Mouse (Mus musculus) kidney, embryonic 15.5 days (tissue): Measurements from ENCODE around the gene Slc7a5. TPM values are rescaled to one million over a fixed set of nuclear protein-coding genes. Genes with fewer than 3 reads are reported as not detected.
A peak's percentile ranks its signal among the peaks of the same experiment; 100 is the strongest.

Experiments used
- ATAC-seq: fragments of 200-750 bp; cut with Nextera tagmentation; replicated peaks from 2 replicates; pipeline ENCODE4 v1.8.0; 2017; ENCODE audit warnings: moderate TSS enrichment; ENCODE audit not compliant: low FRiP score
- H3K27ac ChIP-seq: fragments of 300-500 bp; sonication (generic); 2 replicates; pipeline ENCODE4 v1.5.1; 2015; ENCODE audit warnings: mild to moderate bottlenecking, inconsistent platforms
- H3K27me3 ChIP-seq: fragments of 300-500 bp; sonication (generic); 2 replicates; pipeline ENCODE4 v1.6.1; 2015; ENCODE audit warnings: inconsistent platforms
- H3K36me3 ChIP-seq: fragments of 300-500 bp; sonication (generic); 2 replicates; pipeline ENCODE4 v1.6.1; 2015; ENCODE audit warnings: inconsistent platforms
- H3K4me1 ChIP-seq: fragments of 300-500 bp; sonication (generic); 2 replicates; pipeline ENCODE4 v1.6.1; 2015; ENCODE audit warnings: inconsistent platforms
- H3K4me2 ChIP-seq: fragments of 300-500 bp; sonication (generic); 2 replicates; pipeline ENCODE4 v1.6.1; 2015; ENCODE audit warnings: moderate library complexity, mild to moderate bottlenecking, inconsistent platforms
- H3K4me3 ChIP-seq: fragments of 300-500 bp; sonication (generic); replicated peaks from 2 replicates; pipeline ENCODE4 v1.5.1; 2015; ENCODE audit warnings: mild to moderate bottlenecking, inconsistent platforms
- H3K9ac ChIP-seq: fragments of 300-500 bp; sonication (generic); 2 replicates; pipeline ENCODE4 v1.6.1; 2015; ENCODE audit warnings: mild to moderate bottlenecking, inconsistent platforms
- H3K9me3 ChIP-seq: fragments of 300-500 bp; sonication (generic); replicated peaks from 2 replicates; pipeline ENCODE4 v1.6.1; 2016; ENCODE audit warnings: inconsistent platforms
- WGBS: fragments of 180-500 bp; shearing (Covaris S2); methylation state at CpG from one replicate; pipeline ENCODE4 v1.1.7; 2015; ENCODE audit warnings: mixed read lengths; 5-methylcytosine and 5-hydroxymethylcytosine counted together
- polyA plus RNA-seq: library from polyadenylated mRNA; unstranded; fragments of >200 nt; fragmentation: Nextera tagmentation; extraction: Ambion mirVana; gene quantifications from 2 replicates; pipeline ENCODE4 v1.2.1, GENCODE M21; 2015

Slc7a5 gene
- polyA plus RNA-seq, 1 experiment from 2014 or later = 19.3 TPM

DNA sequence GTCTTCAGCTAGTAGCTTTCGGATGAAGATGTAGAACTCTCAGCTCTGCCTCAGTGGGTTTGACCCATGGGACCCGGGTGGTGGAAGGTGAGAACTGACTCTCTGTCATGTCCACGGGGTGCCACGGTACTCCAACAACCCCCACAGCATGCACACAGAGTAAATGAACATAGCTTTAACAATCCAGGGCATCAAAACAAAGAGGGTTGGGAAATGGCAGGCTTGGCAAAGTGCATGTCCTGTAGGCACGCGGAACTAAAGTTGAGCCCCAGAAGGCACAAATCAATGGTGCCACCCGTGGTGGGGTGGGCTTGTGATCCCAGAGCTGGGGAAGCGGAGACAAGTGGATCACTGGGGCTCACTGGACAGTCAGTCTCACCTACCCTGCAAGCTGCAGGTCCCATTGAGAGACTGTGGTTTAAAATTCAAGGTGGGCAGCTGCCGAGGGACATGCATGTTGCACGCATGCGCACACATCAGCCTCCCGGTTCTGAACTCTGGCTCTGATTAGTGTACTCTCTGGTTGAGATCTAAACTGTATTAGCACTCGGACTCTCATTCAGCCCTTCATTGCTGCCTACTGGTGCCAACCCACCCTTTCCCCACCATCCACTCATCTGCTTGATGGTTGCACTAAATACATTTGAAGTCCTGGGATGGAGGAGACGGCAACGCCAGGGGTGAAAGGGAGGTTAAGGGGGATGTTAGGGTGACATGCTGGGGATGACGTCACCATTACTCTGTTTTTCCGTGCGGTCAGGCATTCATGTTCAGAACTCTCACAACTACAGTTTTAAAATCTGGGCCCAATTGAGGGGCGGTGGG, 41.0 kb upstream of the Slc7a5 start:
- Histone ChIP-seq H3K9ac (peak overlapping the region; percentile 53), H3K36me3 (peaks cover 9% of the 10 kb centered on the region), H3K9me3 (no peaks in the 10 kb centered on the region), H3K27me3 (no peaks in the 10 kb centered on the region), H3K4me1 (peaks cover 52% of the 10 kb centered on the region), H3K4me3 (peak overlapping the region; percentile 43), H3K4me2 (peak overlapping the region; percentile 75), H3K27ac (peak overlapping the region; percentile 95)
- ATAC-seq = no peak
- 58% methylated on average over 19 of the region's 19 CpGs for WGBS

DNA sequence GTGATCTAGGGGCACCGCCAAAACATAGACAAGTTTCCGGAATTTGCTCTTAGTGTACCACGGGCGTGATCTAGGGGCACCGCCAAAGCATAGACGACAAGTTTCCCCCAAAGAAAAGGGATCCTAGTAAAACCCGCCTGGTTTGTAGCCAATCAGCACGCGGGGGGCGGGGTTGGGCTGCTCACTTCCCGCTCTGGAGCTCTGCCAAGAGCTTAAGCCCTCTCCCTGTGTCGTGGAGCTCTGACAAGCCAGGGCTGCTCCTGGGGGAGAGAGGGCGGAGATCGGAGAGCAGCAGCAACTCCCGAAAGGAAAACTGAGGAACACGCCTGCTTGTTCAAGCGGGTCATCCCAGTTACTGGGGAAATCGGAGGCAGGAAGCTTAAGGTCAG, 40.3 kb upstream of the Slc7a5 start:
- H3K27me3 ChIP-seq = no peaks in the 10 kb centered on the region
- WGBS = under 1% methylated on average over 18 of the region's 18 CpGs
- ATAC-seq = peak; percentile 52

DNA sequence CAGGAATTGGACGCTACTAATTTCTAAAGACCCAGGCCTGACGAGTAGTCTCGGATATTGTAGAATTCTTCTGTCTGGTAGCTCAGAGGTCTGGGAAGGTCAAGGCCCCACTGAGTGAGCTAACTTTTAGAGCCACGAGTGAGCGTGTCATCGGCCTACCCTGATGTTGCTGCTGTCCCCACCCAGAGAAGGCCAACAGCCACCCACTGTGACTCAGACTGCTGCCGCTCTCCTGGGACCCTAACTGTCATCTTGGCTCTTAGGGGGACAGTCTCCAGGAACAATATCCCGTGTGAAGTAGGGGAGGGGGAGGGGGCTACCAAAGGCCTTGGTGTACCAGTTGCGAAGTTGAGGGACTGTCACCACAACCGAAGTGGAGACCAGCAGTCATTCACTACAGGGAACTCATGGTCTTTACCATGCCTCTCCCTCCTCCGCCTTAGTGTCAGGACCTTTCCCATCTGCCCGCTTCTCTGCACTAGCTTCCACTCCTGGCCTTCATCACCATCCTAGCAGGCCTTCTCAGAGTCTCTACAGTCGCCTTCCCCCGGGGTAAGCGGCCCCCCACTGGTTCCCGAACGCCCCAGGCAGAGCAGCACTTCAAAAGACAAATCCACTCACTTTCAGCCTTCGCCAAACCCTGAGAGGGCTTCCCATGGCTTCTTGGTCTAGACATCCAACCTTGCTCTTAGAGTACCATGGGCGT, 39.7 kb upstream of the Slc7a5 start:
- WGBS = 34% methylated on average over 19 of the region's 19 CpGs
- peak overlapping the region; percentile 95 for H3K27ac ChIP-seq
- no peaks in the 10 kb centered on the region for H3K36me3 ChIP-seq
- peak overlapping the region; percentile 75 for H3K4me2 ChIP-seq
- H3K9ac ChIP-seq = peak overlapping the region; percentile 39
- ATAC-seq = no peak
- H3K9me3 ChIP-seq = no peaks in the 10 kb centered on the region
- H3K27me3 ChIP-seq = no peaks in the 10 kb centered on the region
- H3K4me3 ChIP-seq = peak overlapping the region; percentile 43
- peaks cover 39% of the 10 kb centered on the region for H3K4me1 ChIP-seq

More for the DNA sequence above, 40.3 kb upstream of the Slc7a5 start:
- H3K9me3 ChIP-seq = no peaks in the 10 kb centered on the region
- peak overlapping the region; percentile 95 for H3K27ac ChIP-seq
- peaks cover 44% of the 10 kb centered on the region for H3K4me1 ChIP-seq
- H3K36me3 ChIP-seq = peaks cover under 1% of the 10 kb centered on the region; the same call in 1 of the 2 replicates
- H3K4me3 ChIP-seq = peak overlapping the region; percentile 43
- peak overlapping the region; percentile 53 for H3K9ac ChIP-seq
- H3K4me2 ChIP-seq = peak overlapping the region; percentile 75

DNA sequence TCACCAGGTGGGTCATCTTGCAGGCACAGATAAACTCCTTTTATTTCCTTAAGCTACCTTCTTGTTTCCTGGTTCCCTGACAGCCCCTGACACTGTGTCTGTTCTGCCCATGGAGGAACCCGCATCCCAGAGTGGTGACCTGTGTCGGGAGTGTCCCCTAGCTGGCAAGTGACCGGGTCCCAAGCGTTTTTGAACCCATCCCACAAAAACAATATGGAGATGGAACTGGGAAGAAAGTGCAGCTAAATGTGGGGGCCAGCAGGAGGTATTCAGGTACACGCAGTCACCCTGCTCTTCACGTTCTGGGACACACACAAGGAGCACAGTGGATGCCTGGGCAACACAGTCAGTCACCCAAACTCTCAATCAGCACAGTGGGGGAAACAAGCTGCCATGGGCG, 38.9 kb upstream of the Slc7a5 start:
- WGBS = 88% methylated on average over 7 of the region's 7 CpGs
- Histone ChIP-seq H3K9me3 (no peaks in the 10 kb centered on the region), H3K36me3 (no peaks in the 10 kb centered on the region), H3K9ac (no peak overlapping the region), H3K27me3 (no peaks in the 10 kb centered on the region), H3K4me3 (no peak overlapping the region), H3K4me2 (no peak overlapping the region), H3K27ac (no peak overlapping the region), H3K4me1 (peaks cover 30% of the 10 kb centered on the region)
- no peak for ATAC-seq

DNA sequence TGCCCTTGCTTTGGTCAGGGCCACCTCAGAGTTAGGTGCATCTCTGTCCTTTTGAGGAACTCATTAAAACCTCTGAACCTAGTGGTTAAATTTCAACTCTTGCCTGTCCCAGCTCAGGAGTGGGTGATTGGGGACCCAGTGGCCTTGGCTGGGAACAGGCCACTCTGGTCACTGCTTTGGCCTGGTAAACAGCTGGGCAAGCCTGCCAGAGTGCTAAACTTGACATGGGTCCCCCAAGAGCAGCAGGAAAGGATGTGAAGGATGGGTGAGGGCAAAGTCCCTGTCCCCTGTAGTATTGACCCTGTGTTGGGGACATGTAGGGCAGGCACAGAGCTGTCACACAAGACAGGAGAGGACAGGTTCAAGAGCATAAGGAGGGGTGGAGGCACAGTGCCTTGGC, 37.3 kb upstream of the Slc7a5 start, which contains the start of gene Car5a:
Car5a (minus strand) TSS at position 74 of the 400 bp plus-strand sequence.
- Histone ChIP-seq H3K4me1 (peaks cover 29% of the 10 kb centered on the region), H3K36me3 (no peaks in the 10 kb centered on the region), H3K4me3 (no peak within 1 kb of the TSS), H3K27me3 (no peaks in the 10 kb centered on the region), H3K9me3 (no peaks in the 10 kb centered on the region), H3K9ac (no peak within 1 kb of the TSS), H3K4me2 (no peak within 1 kb of the TSS), H3K27ac (no peak within 1 kb of the TSS)
- no peak for ATAC-seq

DNA sequence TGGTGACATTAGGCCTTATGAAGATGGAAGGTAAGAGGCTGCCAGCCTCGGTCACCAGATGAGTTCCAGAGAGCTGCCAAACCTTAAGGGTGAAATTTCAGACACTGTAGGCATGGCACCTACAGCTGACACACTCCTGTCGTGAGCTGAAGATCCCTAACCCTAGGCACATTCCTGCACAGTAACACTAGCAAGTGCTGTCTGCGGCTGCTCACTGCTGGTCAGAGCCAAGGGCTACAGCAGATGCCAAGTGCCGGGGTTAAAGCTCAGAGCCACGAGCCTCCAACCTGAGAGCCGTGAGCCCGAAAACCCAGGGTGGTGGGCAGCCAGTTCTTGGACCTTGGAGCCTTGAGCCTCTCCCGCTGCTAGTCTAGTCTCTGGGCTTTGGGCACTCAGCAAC, 36.2 kb upstream of the Slc7a5 start:
- H3K9me3 ChIP-seq = no peaks in the 10 kb centered on the region
- no peaks in the 10 kb centered on the region for H3K27me3 ChIP-seq
- no peak overlapping the region for H3K9ac ChIP-seq
- no peak overlapping the region for H3K4me3 ChIP-seq
- H3K27ac ChIP-seq = no peak overlapping the region
- no peak overlapping the region for H3K4me2 ChIP-seq
- no peak for ATAC-seq
- 81% methylated on average over 8 of the region's 8 CpGs for WGBS
- H3K36me3 ChIP-seq = no peaks in the 10 kb centered on the region
- H3K4me1 ChIP-seq = peaks cover 19% of the 10 kb centered on the region

DNA sequence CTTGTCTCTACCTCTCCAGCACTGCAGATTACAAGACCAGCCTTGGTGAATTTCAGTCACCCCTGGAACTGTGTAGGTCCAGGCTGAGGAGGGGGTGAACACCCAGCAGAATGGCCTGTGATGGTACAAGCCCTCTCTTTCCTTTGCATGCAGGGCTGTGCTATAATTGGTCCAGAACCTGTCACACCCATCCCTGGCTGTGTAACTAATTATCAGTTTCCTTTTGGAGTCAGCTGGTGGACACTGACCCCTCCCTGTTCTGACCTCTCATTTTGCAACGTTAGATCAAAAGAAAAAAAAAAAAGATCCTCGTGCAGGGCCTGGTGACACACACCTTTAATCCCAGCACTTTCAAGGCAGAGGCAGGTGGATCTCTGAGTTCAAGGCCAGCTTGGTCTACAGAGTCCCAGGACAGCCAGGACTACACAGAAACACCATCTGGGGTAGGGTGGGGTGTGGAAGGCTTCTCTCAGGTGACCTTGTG, 35.6 kb upstream of the Slc7a5 start:
- H3K9me3 ChIP-seq = no peaks in the 10 kb centered on the region
- no peaks in the 10 kb centered on the region for H3K36me3 ChIP-seq
- H3K9ac ChIP-seq = no peak overlapping the region
- H3K4me2 ChIP-seq = no peak overlapping the region
- H3K4me1 ChIP-seq = peaks cover 12% of the 10 kb centered on the region
- WGBS = 32% methylated on average over 2 of the region's 2 CpGs
- H3K4me3 ChIP-seq = no peak overlapping the region
- H3K27me3 ChIP-seq = no peaks in the 10 kb centered on the region
- H3K27ac ChIP-seq = no peak overlapping the region
- no peak for ATAC-seq

DNA sequence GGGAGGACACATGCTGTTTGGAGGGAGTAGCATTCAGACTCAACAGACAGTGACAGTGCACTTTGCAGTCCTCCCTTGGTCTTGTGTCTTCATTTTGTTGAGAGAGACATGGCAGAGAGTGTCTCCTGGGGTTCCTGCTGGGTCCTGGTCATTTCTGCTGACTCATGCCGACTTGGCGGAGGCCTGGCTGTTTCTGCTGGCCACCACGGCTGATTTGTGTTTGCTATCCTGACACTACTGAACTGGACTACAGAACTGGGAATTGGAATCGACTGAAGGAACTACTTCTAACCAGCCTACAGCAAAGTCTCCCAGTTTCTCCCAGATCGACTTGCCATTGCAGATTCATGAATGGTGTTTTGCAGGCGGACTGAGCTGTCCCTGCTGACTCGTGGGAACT, 31.2 kb upstream of the Slc7a5 start:
- no peak for ATAC-seq
- no peak overlapping the region for H3K27ac ChIP-seq
- H3K4me2 ChIP-seq = no peak overlapping the region
- H3K36me3 ChIP-seq = no peaks in the 10 kb centered on the region
- no peaks in the 10 kb centered on the region for H3K27me3 ChIP-seq
- no peak overlapping the region for H3K9ac ChIP-seq
- no peak overlapping the region for H3K4me3 ChIP-seq
- 0 out of 2 replicates have a peak, but pooled peaks cover 4% of the 10 kb centered on the region for H3K4me1 ChIP-seq
- WGBS = 87% methylated on average over 7 of the region's 7 CpGs
- H3K9me3 ChIP-seq = no peaks in the 10 kb centered on the region

DNA sequence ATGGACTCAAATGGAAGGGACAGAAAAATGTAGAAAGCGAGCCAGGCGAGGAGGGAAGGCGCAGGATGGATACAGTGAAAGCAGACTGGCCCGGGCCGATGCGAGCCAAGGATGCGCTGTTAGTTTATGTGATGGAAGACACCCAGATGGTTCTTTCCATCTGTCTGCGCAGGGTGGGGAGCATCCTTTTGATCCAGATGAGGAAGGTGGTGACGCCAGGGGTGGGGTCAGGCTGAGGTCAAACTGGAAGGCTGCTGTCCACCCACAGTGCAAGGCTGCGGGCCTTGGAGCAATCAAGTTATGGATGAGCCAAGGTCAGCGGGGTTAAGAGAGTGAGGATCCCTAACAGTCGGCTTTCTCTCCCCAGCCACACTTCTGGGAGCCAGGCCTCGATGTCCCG, 28.9 kb upstream of the Slc7a5 start:
- WGBS = 48% methylated on average over 14 of the region's 14 CpGs
- no peaks in the 10 kb centered on the region for H3K36me3 ChIP-seq
- H3K4me1 ChIP-seq = 0 out of 2 replicates have a peak, but pooled peaks cover 4% of the 10 kb centered on the region
- no peak overlapping the region for H3K27ac ChIP-seq
- H3K9me3 ChIP-seq = no peaks in the 10 kb centered on the region
- H3K27me3 ChIP-seq = no peaks in the 10 kb centered on the region
- no peak for ATAC-seq
- no peak overlapping the region for H3K9ac ChIP-seq
- H3K4me3 ChIP-seq = no peak overlapping the region
- H3K4me2 ChIP-seq = no peak overlapping the region

DNA sequence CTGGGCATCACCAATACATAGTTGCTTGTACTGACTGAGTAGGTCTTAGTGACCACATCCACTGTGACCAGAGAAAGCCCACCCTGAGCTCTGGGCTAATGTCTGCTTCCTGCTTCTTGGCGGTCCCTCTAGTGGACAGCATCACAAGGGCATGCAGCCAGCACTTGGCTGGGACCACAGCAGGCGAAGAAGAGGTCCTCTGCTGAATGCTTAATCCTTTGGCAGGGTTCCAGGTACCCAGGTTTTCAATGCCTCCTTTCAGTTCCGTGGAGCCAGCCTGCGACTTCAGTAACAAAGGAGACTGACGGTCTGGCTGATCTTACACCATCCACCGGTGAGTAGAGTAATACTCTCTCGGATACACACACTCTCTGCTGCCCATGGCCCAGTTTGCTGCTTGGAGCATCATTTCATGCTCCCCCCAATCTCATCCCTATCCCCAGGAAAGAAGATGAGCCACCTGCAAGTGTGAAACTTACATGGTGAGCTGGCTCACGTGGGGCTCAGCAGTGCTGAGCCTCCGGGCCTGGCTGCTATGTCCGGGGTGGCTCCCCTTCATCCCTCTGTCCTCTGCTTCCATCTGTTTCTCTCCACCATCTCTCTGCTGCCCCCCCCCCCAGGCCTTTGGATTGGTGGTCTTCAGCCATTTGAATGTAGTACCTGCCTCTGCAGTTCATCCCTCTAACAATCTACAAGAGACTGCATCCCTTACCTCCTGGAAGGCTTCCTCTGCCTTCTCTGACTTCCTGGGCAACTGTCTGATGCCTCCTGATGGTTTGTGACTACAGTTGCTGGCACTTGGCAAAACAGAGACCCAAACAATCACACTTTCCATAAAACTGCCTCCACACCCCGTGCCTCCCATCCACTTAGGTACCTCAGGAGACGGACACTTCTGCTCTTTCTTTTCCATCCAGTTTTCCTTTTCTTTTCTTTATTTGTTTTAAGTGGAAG, 28.1 kb upstream of the Slc7a5 start:
- Histone ChIP-seq H3K9ac (no peak overlapping the region), H3K4me3 (no peak overlapping the region), H3K4me2 (no peak overlapping the region), H3K27ac (0 out of 2 replicates have a peak overlapping the region, but pooled peaks have one; percentile 0), H3K36me3 (no peaks in the 10 kb centered on the region), H3K27me3 (no peaks in the 10 kb centered on the region), H3K4me1 (0 out of 2 replicates have a peak, but pooled peaks cover 4% of the 10 kb centered on the region), H3K9me3 (no peaks in the 10 kb centered on the region)
- 55% methylated on average over 12 of the region's 12 CpGs for WGBS
- no peak for ATAC-seq

DNA sequence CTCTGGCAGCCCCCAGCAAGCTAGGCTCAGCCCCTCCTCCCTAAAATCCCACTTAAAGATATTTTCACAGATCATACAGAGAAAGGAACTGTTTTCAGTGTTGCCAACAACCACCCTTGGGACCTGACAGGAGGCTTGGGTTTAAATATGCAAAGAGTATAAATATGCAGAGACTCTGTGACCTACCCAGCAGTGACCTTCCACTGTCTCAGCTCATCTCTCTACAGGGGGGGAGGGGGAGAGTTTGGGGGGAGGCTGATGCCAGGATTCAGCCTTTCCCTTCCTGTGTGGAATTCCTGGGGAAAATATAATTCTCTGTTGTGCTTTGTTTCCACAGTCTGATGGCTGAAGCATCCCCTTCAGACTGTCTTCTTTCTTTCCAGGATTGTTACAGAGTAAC, 27.4 kb upstream of the Slc7a5 start:
- Histone ChIP-seq H3K27ac (0 out of 2 replicates have a peak overlapping the region, but pooled peaks have one; percentile 0), H3K4me1 (0 out of 2 replicates have a peak, but pooled peaks cover 4% of the 10 kb centered on the region), H3K36me3 (no peaks in the 10 kb centered on the region), H3K4me3 (no peak overlapping the region), H3K9me3 (no peaks in the 10 kb centered on the region), H3K9ac (no peak overlapping the region), H3K27me3 (no peaks in the 10 kb centered on the region), H3K4me2 (no peak overlapping the region)
- no peak for ATAC-seq
